Mouse (Mus musculus): ENCODE results near the gene Rhox4f. TPM values are rescaled to one million over a fixed set of nuclear protein-coding genes. Genes with fewer than 3 reads are reported as not detected.

Gene Rhox4f
- not detected in 2 replicates for polyA plus RNA-seq (2012; rRNA removed)

GRCm38 (mm10) chrX:37607604-37608003, at the start of gene Rhox4f:
Gene Rhox4f, minus strand, starts transcription at chrX:37607704.

GRCm38 (mm10) chrX:37651227-37651626, 43.7 kb upstream of the Rhox4f start, which contains the start of gene Rhox4g:
Gene Rhox4g, minus strand, starts transcription at chrX:37651327.

GRCm38 (mm10) chrX:37643370-37643769, 35.9 kb upstream of the Rhox4f start, which contains the start of gene Rhox2g:
Gene Rhox2g, minus strand, starts transcription at chrX:37643470.

GRCm38 (mm10) chrX:37628512-37628911, 21.0 kb upstream of the Rhox4f start, which contains the start of gene Rhox3g:
Gene Rhox3g, minus strand, starts transcription at chrX:37628612.

GRCm38 (mm10) chrX:37580692-37581091, 26.8 kb downstream of the Rhox4f start, which contains the start of gene Rhox3f:
Gene Rhox3f, plus strand, starts transcription at chrX:37580992.

GRCm38 (mm10) chrX:37571105-37571504, 36.4 kb downstream of the Rhox4f start, which contains the start of gene Rhox2f:
Gene Rhox2f, plus strand, starts transcription at chrX:37571405.

GRCm38 (mm10) chrX:37557112-37557511, 50.4 kb downstream of the Rhox4f start, which contains the start of gene Rhox4e:
Gene Rhox4e, plus strand, starts transcription at chrX:37557412.

Other genes starting within 250 kb of the Rhox4f start
- not detected in 2 replicates for gene Rhox3a2, start 227.7 kb downstream of the Rhox4f start, polyA plus RNA-seq (2012; rRNA removed)
- not detected in 2 replicates for gene Rhox4a2, start 216.9 kb downstream of the Rhox4f start, polyA plus RNA-seq (2012; rRNA removed)
- not detected in 2 replicates for gene Rhox2b, start 195.6 kb downstream of the Rhox4f start, polyA plus RNA-seq (2012; rRNA removed)
- not detected in 2 replicates for gene Rhox4b, start 175.2 kb downstream of the Rhox4f start, polyA plus RNA-seq (2012; rRNA removed)
- not detected in 2 replicates for gene Rhox2c, start 154.0 kb downstream of the Rhox4f start, polyA plus RNA-seq (2012; rRNA removed)
- not detected in 2 replicates for gene Rhox3c, start 149.1 kb downstream of the Rhox4f start, polyA plus RNA-seq (2012; rRNA removed)
- not detected in 2 replicates for gene Rhox4c, start 127.4 kb downstream of the Rhox4f start, polyA plus RNA-seq (2012; rRNA removed)
- not detected in 2 replicates for gene Rhox2d, start 114.3 kb downstream of the Rhox4f start, polyA plus RNA-seq (2012; rRNA removed)
- not detected in 2 replicates for gene Rhox4d, start 93.3 kb downstream of the Rhox4f start, polyA plus RNA-seq (2012; rRNA removed)
- not detected in 2 replicates for gene Rhox2e, start 77.3 kb downstream of the Rhox4f start, polyA plus RNA-seq (2012; rRNA removed)
- not detected in 2 replicates for gene Rhox3e, start 65.7 kb downstream of the Rhox4f start, polyA plus RNA-seq (2012; rRNA removed)
- not detected in 2 replicates for gene Rhox4e, start 50.3 kb downstream of the Rhox4f start, polyA plus RNA-seq (2012; rRNA removed)
- not detected in 2 replicates for gene Rhox2f, start 36.3 kb downstream of the Rhox4f start, polyA plus RNA-seq (2012; rRNA removed)
- gene Rhox3f, start 26.7 kb downstream of the Rhox4f start, polyA plus RNA-seq (2012; rRNA removed), result not detected in 2 replicates
- gene Rhox3g, start 20.9 kb upstream of the Rhox4f start, polyA plus RNA-seq (2012; rRNA removed), result not detected in 2 replicates
- gene Rhox2g, start 35.8 kb upstream of the Rhox4f start, polyA plus RNA-seq (2012; rRNA removed), result not detected in 2 replicates
- not detected in 2 replicates for gene Rhox4g, start 43.6 kb upstream of the Rhox4f start, polyA plus RNA-seq (2012; rRNA removed)
- not detected in 2 replicates for gene Rhox3h, start 61.1 kb upstream of the Rhox4f start, polyA plus RNA-seq (2012; rRNA removed)
- not detected in 2 replicates for gene Rhox2h, start 65.6 kb upstream of the Rhox4f start, polyA plus RNA-seq (2012; rRNA removed)
- 0.21 TPM in 1 of 2 replicates, not detected in the other for gene Rhox5, start 197.1 kb upstream of the Rhox4f start, polyA plus RNA-seq (2012; rRNA removed)
- not detected in 2 replicates for gene Rhox6, start 219.2 kb upstream of the Rhox4f start, polyA plus RNA-seq (2012; rRNA removed)
- not detected in 2 replicates for gene Rhox7a, start 224.0 kb upstream of the Rhox4f start, polyA plus RNA-seq (2012; rRNA removed)

Measured in colon, adult 2 months (tissue).